8 mouse cellular contexts compared by ENCODE assay signal in the genomic region with DNA sequence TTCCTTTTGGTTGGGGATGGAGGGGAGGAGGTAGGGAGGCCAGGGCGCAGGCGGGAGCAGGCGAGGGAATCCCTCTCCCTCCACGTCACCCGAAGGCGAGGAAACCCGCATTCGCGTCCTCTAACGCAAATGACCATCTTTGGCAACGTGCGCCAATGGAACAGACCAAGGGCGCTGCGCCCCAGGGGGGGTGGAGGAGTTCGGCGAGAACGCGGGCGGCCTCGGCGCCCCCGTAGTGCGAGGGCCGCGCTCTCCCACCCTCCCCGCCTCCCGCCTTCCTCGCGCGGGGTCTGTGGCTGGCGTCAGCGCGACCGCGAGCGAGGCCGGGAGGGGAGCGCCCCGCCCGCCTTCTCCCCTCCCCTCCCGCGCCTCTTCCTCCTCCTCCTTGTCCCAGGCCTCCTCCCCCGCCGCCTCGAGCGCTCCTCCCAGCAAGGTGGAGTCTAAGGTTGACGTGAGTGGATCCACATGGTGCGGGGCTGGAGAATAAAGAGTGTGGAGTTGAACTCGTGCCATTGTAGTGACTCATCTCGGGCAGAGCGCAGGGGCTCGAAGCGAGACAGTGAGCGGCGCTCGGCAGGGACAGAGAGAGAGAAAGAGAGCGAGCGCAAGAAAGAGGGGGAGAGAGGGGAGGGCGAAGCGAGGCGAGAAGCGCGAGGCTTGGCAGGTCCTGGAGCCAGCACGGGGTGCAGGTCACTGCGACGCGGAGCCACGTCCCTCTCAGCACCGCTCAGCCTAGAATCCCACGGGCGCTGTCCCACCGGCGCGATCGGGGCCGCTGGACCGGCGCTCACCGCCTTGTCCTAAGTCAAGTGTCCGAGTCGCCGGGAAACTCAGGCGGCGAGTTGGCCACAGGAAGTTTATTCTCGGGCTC. TPM values are rescaled to one million over a fixed set of nuclear protein-coding genes. Genes with fewer than 3 reads are reported as not detected.
DNase-seq lines count a peak whose midpoint lies in the region; ATAC-seq and TF ChIP-seq lines count a peak whose summit lies in the region.

A gene (plus strand): TSS at position 466 of the 871 bp plus-strand sequence.

- H3K27ac ChIP-seq in hindbrain, embryonic 11.5 days (ENCODE audit: low read depth, low read length), result peak within 1 kb of the TSS; percentile 6
- peak within 1 kb of the TSS; percentile 100 for H3K27ac ChIP-seq in lung, postnatal 0 days (ENCODE audit: low read length)

- peak; percentile 71 for TF ChIP-seq EP300 in lung, postnatal 0 days (IDR thresholded peaks at IDR 0.05)

- peaks cover 44% of the 10 kb centered on the region for H3K27me3 ChIP-seq in hindbrain, embryonic 11.5 days (ENCODE audit: control insufficient read depth, insufficient read depth, low read length)
- H3K27me3 ChIP-seq in lung, postnatal 0 days (replicated peaks; ENCODE audit: insufficient read depth, low read length), result no peaks in the 10 kb centered on the region

- no peak; the same call in 1 of the 2 replicates for TF ChIP-seq CTCF in lung, postnatal 0 days (IDR thresholded peaks at IDR 0.05)

- H3K4me2 ChIP-seq in hindbrain, embryonic 11.5 days (replicated peaks; ENCODE audit: low read depth, low read length), result peak within 1 kb of the TSS; percentile 93
- H3K4me2 ChIP-seq in lung, postnatal 0 days (replicated peaks; ENCODE audit: low read depth, low read length), result peak within 1 kb of the TSS; percentile 83

- H3K4me1 ChIP-seq in hindbrain, embryonic 11.5 days (replicated peaks; ENCODE audit: control insufficient read depth, insufficient read depth, low read length), result peaks cover 3% of the 10 kb centered on the region; the same call in 1 of the 2 replicates
- H3K4me1 ChIP-seq in lung, postnatal 0 days (ENCODE audit: insufficient read depth, low read depth, low read length), result peaks cover 7% of the 10 kb centered on the region; the same call in 1 of the 2 replicates

- ATAC-seq in hindbrain, embryonic 11.5 days (ENCODE audit: low FRiP score), result peak; percentile 75
- ATAC-seq in lung, postnatal 0 days, result peak; percentile 81

- H3K9me3 ChIP-seq in hindbrain, embryonic 11.5 days (ENCODE audit: control insufficient read depth, low read length), result no peaks in the 10 kb centered on the region
- H3K9me3 ChIP-seq in lung, postnatal 0 days (ENCODE audit: low read length), result no peaks in the 10 kb centered on the region

- no peaks in the 10 kb centered on the region for H3K36me3 ChIP-seq in hindbrain, embryonic 11.5 days (ENCODE audit: control insufficient read depth, insufficient read depth, low read length)
- no peaks in the 10 kb centered on the region for H3K36me3 ChIP-seq in lung, postnatal 0 days (ENCODE audit: insufficient read depth, low read length)

- DNase-seq in Muller cell, postnatal 12 days (ENCODE audit: inconsistent ontology term), result peak; percentile 100
- peak; percentile 96 for DNase-seq in cerebellum, adult 9-10 months
- peak; percentile 90 to 93 for DNase-seq in frontal cortex, postnatal 10 days (ENCODE audit: low spot score in 2 of 2)
- peak; percentile 85 for DNase-seq in hindbrain, embryonic 11.5 days (ENCODE audit: low spot score)
- DNase-seq in layer of hippocampus, postnatal 10 days (ENCODE audit: low spot score in 2 of 2), result peak; percentile 87 to 90
- DNase-seq in lung, postnatal 0 days (ENCODE audit: low spot score), result peak; percentile 99
- DNase-seq in ovary, postnatal 10 days (ENCODE audit: low spot score), result peak; percentile 85
- peak; percentile 57 to 60 for DNase-seq in thymus, postnatal 10 days (ENCODE audit: low spot score in 2 of 2)

- H3K4me3 ChIP-seq in hindbrain, embryonic 11.5 days (ENCODE audit: low read depth, low read length), result peak within 1 kb of the TSS; percentile 41
- H3K4me3 ChIP-seq in lung, postnatal 0 days (ENCODE audit: low read depth, low read length), result peak within 1 kb of the TSS; percentile 93

- peak within 1 kb of the TSS; percentile 25 for H3K9ac ChIP-seq in hindbrain, embryonic 11.5 days (ENCODE audit: low read depth, low read length)
- H3K9ac ChIP-seq in lung, postnatal 0 days (replicated peaks; ENCODE audit: low read depth), result peak within 1 kb of the TSS; percentile 99

- under 1% methylated on average over 62 of the region's 85 CpGs for WGBS in hindbrain, embryonic 11.5 days
- under 1% methylated on average over 50 of the region's 85 CpGs for WGBS in lung, postnatal 0 days

RNA-seq across cellular contexts. Expression of the gene that starts here (rescaled TPM):
- polyA plus RNA-seq in hindbrain, embryonic 11.5 days (2014; fragmentation: Nextera tagmentation; extraction: Ambion mirVana), result 0.67 and 1.1 TPM in 2 replicates
- total RNA-seq in layer of hippocampus, postnatal 10 days (2021), result 10 to 100 TPM; 51.7 to 54.5 TPM
- polyA plus RNA-seq in lung, postnatal 0 days (2015; fragmentation: Nextera tagmentation; extraction: Ambion mirVana), result 7.9 and 8.9 TPM in 2 replicates

Comparison
In these comparisons a context has a peak if more than half of its experiments do, and no peak if none do; other contexts are left out.
1. Peak in every context shown above with its lines: DNase-seq, ATAC-seq, H3K4me3 ChIP-seq and H3K27ac ChIP-seq.